Mouse (Mus musculus) thymus, adult 2 months (tissue): ENCODE results near the gene Dyrk1b. TPM values are rescaled to one million over a fixed set of nuclear protein-coding genes. Genes with fewer than 3 reads are reported as not detected.
"Not testable (repeated sequence)": the region's sequence is repeated elsewhere in the genome, so short reads cannot be mapped to it uniquely, and the experiment has no call there.

Experiments used
- DNase-seq: peaks from one replicate; pipeline ENCODE4 v3.0.0; 2021
- H3K27ac ChIP-seq: fragments of 200-500 bp; 2 replicates; pipeline ENCODE4 v1.5.1; 2012; ENCODE audit warnings: low read length, control low read depth; ENCODE audit not compliant: control insufficient read depth, insufficient read depth
- H3K27me3 ChIP-seq: fragments of 200-500 bp; 2 replicates; pipeline ENCODE4 v1.6.1; 2012; ENCODE audit warnings: mild to moderate bottlenecking, low read length, moderate library complexity, mixed read lengths; ENCODE audit not compliant: control insufficient read depth, insufficient read depth
- H3K36me3 ChIP-seq: fragments of 200-500 bp; 2 replicates; pipeline ENCODE4 v1.6.1; 2012; ENCODE audit warnings: mild to moderate bottlenecking, low read length, moderate library complexity; ENCODE audit not compliant: control insufficient read depth, insufficient read depth
- H3K4me1 ChIP-seq: fragments of 200-500 bp; replicated peaks from 2 replicates; pipeline ENCODE4 v1.6.1; 2012; ENCODE audit warnings: low read length; ENCODE audit not compliant: control insufficient read depth, insufficient read depth
- H3K4me3 ChIP-seq: fragments of 200-500 bp; 2 replicates; pipeline ENCODE4 v1.5.1; 2012; ENCODE audit warnings: mild to moderate bottlenecking, low read length, control low read depth, moderate library complexity; ENCODE audit not compliant: control insufficient read depth, insufficient read depth
- WGBS: fragments of 180-500 bp; shearing (Covaris S2); methylation state at CpG from one replicate; pipeline ENCODE4 v1.1.7; 2018; 5-methylcytosine and 5-hydroxymethylcytosine counted together
- polyA plus RNA-seq: library from polyadenylated mRNA; depleted of rRNA; stranded (reverse); fragments of >200 nt; gene quantifications from 2 replicates; pipeline ENCODE4 v1.2.3, GENCODE M21; 2012; rRNA removed

The Dyrk1b gene
- polyA plus RNA-seq, 1 experiment: 126 TPM

DNA sequence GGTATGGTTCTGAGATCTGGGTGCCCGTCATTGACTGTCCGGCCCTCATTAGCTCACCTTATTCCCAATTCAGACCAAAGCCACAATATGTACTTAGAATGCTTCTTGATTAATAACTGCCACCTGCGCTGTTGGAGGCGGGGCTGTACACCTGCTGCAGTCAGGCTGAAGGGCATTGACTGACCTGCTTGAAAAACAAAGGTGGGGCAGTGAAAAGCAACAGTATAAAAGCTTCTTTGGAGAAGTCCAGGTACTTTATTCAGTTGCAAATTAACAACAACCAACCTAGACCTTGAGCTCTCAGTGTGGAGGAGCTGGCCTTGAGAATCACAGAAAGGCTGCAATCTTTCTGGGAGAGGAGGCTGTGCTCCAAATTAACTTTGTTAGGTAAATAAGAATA lies 48.2 kb downstream of the Dyrk1b start:
- H3K4me1 ChIP-seq, H3K27me3 ChIP-seq, H3K4me3 ChIP-seq, DNase-seq, H3K36me3 ChIP-seq, H3K27ac ChIP-seq: not testable (repeated sequence)
- WGBS: 95% methylated on average over 4 of the region's 4 CpGs

Other genes with a start within 250 kb of the Dyrk1b start
- 2.7 and 3.3 TPM in 2 replicates for gene Zfp780b, start 200.3 kb upstream of the Dyrk1b start, polyA plus RNA-seq
- 1.2 and 2.2 TPM in 2 replicates for gene Zfp850, start 165.4 kb upstream of the Dyrk1b start, polyA plus RNA-seq
- gene Psmc4, start 129.4 kb upstream of the Dyrk1b start, polyA plus RNA-seq: 184 and 197 TPM in 2 replicates
- gene Fcgbp, start 108.2 kb upstream of the Dyrk1b start, polyA plus RNA-seq: 296 and 318 TPM in 2 replicates
- 0.99 and 1.0 TPM in 2 replicates for gene 9530053A07Rik, start 50.0 kb upstream of the Dyrk1b start, polyA plus RNA-seq
- gene Fbl, start 9.8 kb upstream of the Dyrk1b start, polyA plus RNA-seq: 72.4 and 91.4 TPM in 2 replicates
- gene Eid2, start 88.4 kb downstream of the Dyrk1b start, polyA plus RNA-seq: 4.6 and 5.8 TPM in 2 replicates
- gene Eid2b, start 98.3 kb downstream of the Dyrk1b start, polyA plus RNA-seq: 8.7 and 11.8 TPM in 2 replicates
- gene Selenov, start 111.7 kb downstream of the Dyrk1b start, polyA plus RNA-seq: 0.24 TPM in 1 of 2 replicates, not detected in the other
- 1.1 and 1.3 TPM in 2 replicates for gene Dll3, start 122.8 kb downstream of the Dyrk1b start, polyA plus RNA-seq
- 100 and 102 TPM in 2 replicates for gene Timm50, start 132.6 kb downstream of the Dyrk1b start, polyA plus RNA-seq
- gene Supt5, start 159.3 kb downstream of the Dyrk1b start, polyA plus RNA-seq: 241 and 245 TPM in 2 replicates
- gene Rps16, start 171.2 kb downstream of the Dyrk1b start, polyA plus RNA-seq: 1,733 and 1,891 TPM in 2 replicates
- 187 and 211 TPM in 2 replicates for gene Plekhg2, start 193.1 kb downstream of the Dyrk1b start, polyA plus RNA-seq
- 152 and 159 TPM in 2 replicates for gene Zfp36, start 200.8 kb downstream of the Dyrk1b start, polyA plus RNA-seq
- gene Med29, start 213.2 kb downstream of the Dyrk1b start, polyA plus RNA-seq: 56.0 and 65.3 TPM in 2 replicates
- gene Paf1, start 213.5 kb downstream of the Dyrk1b start, polyA plus RNA-seq: 146 and 182 TPM in 2 replicates